Mouse (Mus musculus) hindbrain, embryonic 12.5 days (tissue): Measurements from ENCODE around the gene Tmem238. TPM values are rescaled to one million over a fixed set of nuclear protein-coding genes. Genes with fewer than 3 reads are reported as not detected.

Experiments used
- ATAC-seq: fragments of 200-750 bp; cut with Nextera tagmentation; 2 replicates; pipeline ENCODE4 v1.8.0; 2017; ENCODE audit warnings: moderate TSS enrichment; ENCODE audit not compliant: low FRiP score
- H3K27ac ChIP-seq: fragments of 300-500 bp; sonication (generic); 2 replicates; pipeline ENCODE4 v1.5.1; 2016; ENCODE audit warnings: mild to moderate bottlenecking
- H3K27me3 ChIP-seq: fragments of 300-500 bp; sonication (generic); 2 replicates; pipeline ENCODE4 v1.6.1; 2016; ENCODE audit warnings: mild to moderate bottlenecking
- H3K36me3 ChIP-seq: fragments of 300-500 bp; sonication (generic); 2 replicates; pipeline ENCODE4 v1.6.1; 2016; ENCODE audit warnings: mild to moderate bottlenecking
- H3K4me1 ChIP-seq: fragments of 300-500 bp; sonication (generic); 2 replicates; pipeline ENCODE4 v1.6.1; 2016
- H3K4me2 ChIP-seq: fragments of 300-500 bp; sonication (generic); replicated peaks from 2 replicates; pipeline ENCODE4 v1.6.1; 2016; ENCODE audit warnings: mild to moderate bottlenecking
- H3K4me3 ChIP-seq: fragments of 300-500 bp; sonication (generic); 2 replicates; pipeline ENCODE4 v1.5.1; 2016; ENCODE audit warnings: mild to moderate bottlenecking
- H3K9ac ChIP-seq: fragments of 300-500 bp; sonication (generic); 2 replicates; pipeline ENCODE4 v1.6.1; 2016; ENCODE audit warnings: mild to moderate bottlenecking, moderate library complexity
- H3K9me3 ChIP-seq: fragments of 300-500 bp; sonication (generic); replicated peaks from 2 replicates; pipeline ENCODE4 v1.6.1; 2016; ENCODE audit warnings: mild to moderate bottlenecking
- WGBS: fragments of 180-500 bp; shearing (Covaris S2); methylation state at CpG from one replicate; pipeline ENCODE4 v1.1.7; 2016; 5-methylcytosine and 5-hydroxymethylcytosine counted together
- polyA plus RNA-seq: library from polyadenylated mRNA; unstranded; fragments of >200 nt; fragmentation: Nextera tagmentation; extraction: Ambion mirVana; gene quantifications from 2 replicates; pipeline ENCODE4 v1.2.1, GENCODE M21; 2016

Tmem238 gene
- polyA plus RNA-seq, 1 experiment from 2014 or later, result 4.0 TPM

GRCm38 (mm10) chr7:4741151-4741550, 48.3 kb downstream of the Tmem238 start:
- ATAC-seq, result no peak
- peak overlapping the region; percentile 90 for H3K9ac ChIP-seq
- peaks cover 35% of the 10 kb centered on the region for H3K4me1 ChIP-seq
- no peaks in the 10 kb centered on the region for H3K9me3 ChIP-seq
- H3K27ac ChIP-seq, result peak overlapping the region; percentile 91
- H3K4me2 ChIP-seq, result peak overlapping the region; percentile 88
- no peaks in the 10 kb centered on the region for H3K27me3 ChIP-seq
- WGBS, result 3% methylated on average over 4 of the region's 4 CpGs
- peaks cover 29% of the 10 kb centered on the region for H3K36me3 ChIP-seq
- H3K4me3 ChIP-seq, result peak overlapping the region; percentile 64

GRCm38 (mm10) chr7:4740309-4740727, 49.1 kb downstream of the Tmem238 start:
- H3K4me2 ChIP-seq, result peak overlapping the region; percentile 88
- no peaks in the 10 kb centered on the region for H3K27me3 ChIP-seq
- no peaks in the 10 kb centered on the region for H3K9me3 ChIP-seq
- H3K9ac ChIP-seq, result peak overlapping the region; percentile 90
- peak overlapping the region; percentile 91 for H3K27ac ChIP-seq
- peak; percentile 48 for ATAC-seq
- peak overlapping the region; percentile 64 for H3K4me3 ChIP-seq
- H3K4me1 ChIP-seq, result peaks cover 35% of the 10 kb centered on the region
- peaks cover 20% of the 10 kb centered on the region for H3K36me3 ChIP-seq
- 0% methylated on average over 14 of the region's 14 CpGs for WGBS

- Histone ChIP-seq H3K4me2 (peak within 1 kb of the TSS; percentile 88), H3K27ac (peak within 1 kb of the TSS; percentile 91), H3K36me3 (peaks cover 17% of the 10 kb centered on the region), H3K9me3 (no peaks in the 10 kb centered on the region), H3K9ac (peak within 1 kb of the TSS; percentile 90), H3K4me1 (peaks cover 35% of the 10 kb centered on the region), H3K27me3 (no peaks in the 10 kb centered on the region), H3K4me3 (peak within 1 kb of the TSS; percentile 64)
- peak; percentile 98 for ATAC-seq
- under 1% methylated on average over 35 of the region's 44 CpGs for WGBS
Observed at GRCm38 (mm10) chr7:4739544-4740275, 49.7 kb downstream of the Tmem238 start, which contains the start of gene Kmt5c. Gene Kmt5c (plus strand): TSS chr7:4740115.

GRCm38 (mm10) chr7:4739041-4739543, 50.4 kb downstream of the Tmem238 start:
- no peak for ATAC-seq
- peak overlapping the region; percentile 79 for H3K27ac ChIP-seq
- peaks cover 14% of the 10 kb centered on the region; the same call in 1 of the 2 replicates for H3K36me3 ChIP-seq
- peaks cover 35% of the 10 kb centered on the region for H3K4me1 ChIP-seq
- peak overlapping the region; percentile 53 for H3K4me2 ChIP-seq
- no peak overlapping the region; the same call in 1 of the 2 replicates for H3K9ac ChIP-seq
- 44% methylated on average over 10 of the region's 10 CpGs for WGBS
- no peaks in the 10 kb centered on the region for H3K27me3 ChIP-seq
- H3K9me3 ChIP-seq, result no peaks in the 10 kb centered on the region
- H3K4me3 ChIP-seq, result peak overlapping the region; percentile 31

Other genes with a start within 250 kb of the Tmem238 start
- 32.9 and 33.2 TPM in 2 replicates for gene Syt5, start 242.1 kb downstream of the Tmem238 start, polyA plus RNA-seq
- 0.13 and 0.40 TPM in 2 replicates for gene Ptprh, start 185.6 kb downstream of the Tmem238 start, polyA plus RNA-seq
- 3.2 and 3.5 TPM in 2 replicates for gene Tmem86b, start 158.2 kb downstream of the Tmem238 start, polyA plus RNA-seq
- gene Ppp6r1, start 130.6 kb downstream of the Tmem238 start, polyA plus RNA-seq, result 15.0 and 17.1 TPM in 2 replicates
- gene Hspbp1, start 104.6 kb downstream of the Tmem238 start, polyA plus RNA-seq, result 108 and 110 TPM in 2 replicates
- gene Brsk1, start 99.1 kb downstream of the Tmem238 start, polyA plus RNA-seq, result 5.8 and 5.9 TPM in 2 replicates
- gene Tmem150b, start 64.4 kb downstream of the Tmem238 start, polyA plus RNA-seq, result 0.26 and 0.48 TPM in 2 replicates
- gene Kmt5c, start 49.5 kb downstream of the Tmem238 start, polyA plus RNA-seq, result 87.5 and 91.5 TPM in 2 replicates
- 37.6 and 39.8 TPM in 2 replicates for gene Cox6b2, start 36.6 kb downstream of the Tmem238 start, polyA plus RNA-seq
- not detected in 2 replicates for gene Fam71e2, start 18.4 kb downstream of the Tmem238 start, polyA plus RNA-seq
- gene Il11, start 6.8 kb downstream of the Tmem238 start, polyA plus RNA-seq, result 0.34 TPM in 1 of 2 replicates, not detected in the other
- gene Tmem190, start 6.7 kb downstream of the Tmem238 start, polyA plus RNA-seq, result not detected in 2 replicates
- gene Rpl28, start 3.2 kb upstream of the Tmem238 start, polyA plus RNA-seq, result 290 and 306 TPM in 2 replicates
- 331 and 348 TPM in 2 replicates for gene Ube2s, start 22.9 kb upstream of the Tmem238 start, polyA plus RNA-seq
- 5.3 and 6.7 TPM in 2 replicates for gene Shisa7, start 55.0 kb upstream of the Tmem238 start, polyA plus RNA-seq
- gene Isoc2b, start 80.6 kb upstream of the Tmem238 start, polyA plus RNA-seq, result 5.1 and 7.0 TPM in 2 replicates
- 0.88 and 1.2 TPM in 2 replicates for gene Isoc2a, start 87.5 kb upstream of the Tmem238 start, polyA plus RNA-seq
- not detected in 2 replicates for gene Gm36210, start 116.9 kb upstream of the Tmem238 start, polyA plus RNA-seq
- gene Zfp628, start 125.6 kb upstream of the Tmem238 start, polyA plus RNA-seq, result 4.3 and 4.8 TPM in 2 replicates
- 12.3 and 14.3 TPM in 2 replicates for gene Nat14, start 132.4 kb upstream of the Tmem238 start, polyA plus RNA-seq
- 1.6 and 2.2 TPM in 2 replicates for gene Ssc5d, start 136.1 kb upstream of the Tmem238 start, polyA plus RNA-seq
- not detected in 2 replicates for gene Sbk2, start 174.8 kb upstream of the Tmem238 start, polyA plus RNA-seq
- gene Sbk3, start 181.5 kb upstream of the Tmem238 start, polyA plus RNA-seq, result 0.19 and 0.23 TPM in 2 replicates
- 57.8 and 61.4 TPM in 2 replicates for gene Zfp579, start 206.5 kb upstream of the Tmem238 start, polyA plus RNA-seq
- gene Zfp524, start 224.8 kb upstream of the Tmem238 start, polyA plus RNA-seq, result 8.5 and 9.1 TPM in 2 replicates
- gene Fiz1, start 225.0 kb upstream of the Tmem238 start, polyA plus RNA-seq, result 59.6 and 60.1 TPM in 2 replicates
- 0.32 TPM in 1 of 2 replicates, not detected in the other for gene Gm44973, start 225.8 kb upstream of the Tmem238 start, polyA plus RNA-seq
- 9.0 and 9.3 TPM in 2 replicates for gene Zfp865, start 230.7 kb upstream of the Tmem238 start, polyA plus RNA-seq
- 17.4 and 19.9 TPM in 2 replicates for gene Ccdc106, start 230.9 kb upstream of the Tmem238 start, polyA plus RNA-seq
- gene 4632433K11Rik, start 244.5 kb upstream of the Tmem238 start, polyA plus RNA-seq, result 0.44 TPM in 1 of 2 replicates, not detected in the other
- 6.1 and 6.9 TPM in 2 replicates for gene Zfp784, start 248.8 kb upstream of the Tmem238 start, polyA plus RNA-seq